Mouse (Mus musculus): ENCODE results near the gene Csnk1e.

The Csnk1e gene

DNA sequence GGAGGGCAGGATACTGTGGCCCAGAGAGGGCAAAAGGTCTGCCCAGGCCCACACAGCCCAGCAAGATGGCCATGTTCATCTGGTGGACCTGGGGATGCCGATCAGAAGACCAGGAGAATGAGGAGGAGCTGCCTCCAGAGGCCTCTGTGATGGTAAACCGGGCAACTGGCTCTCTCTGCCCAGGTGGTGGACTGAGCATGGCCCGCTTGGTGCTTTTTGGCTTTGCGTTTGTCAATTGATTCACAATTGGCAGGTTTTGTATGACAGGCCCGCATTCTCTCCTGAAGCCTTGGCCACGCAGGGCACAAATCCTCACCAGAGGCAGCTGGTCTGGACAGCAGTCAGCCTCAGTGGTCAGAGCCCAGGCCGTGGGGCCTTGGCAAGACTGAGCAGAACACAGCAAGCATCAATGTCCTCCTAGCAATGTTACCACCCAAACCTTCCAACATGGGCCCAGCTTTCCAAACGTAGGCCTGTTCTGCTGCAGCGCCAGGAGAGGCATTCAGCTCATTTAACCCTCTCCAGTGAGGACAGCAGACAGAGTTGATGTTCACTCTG is 12.3 kb downstream of the Csnk1e start:
- DNase-seq: no peak

DNA sequence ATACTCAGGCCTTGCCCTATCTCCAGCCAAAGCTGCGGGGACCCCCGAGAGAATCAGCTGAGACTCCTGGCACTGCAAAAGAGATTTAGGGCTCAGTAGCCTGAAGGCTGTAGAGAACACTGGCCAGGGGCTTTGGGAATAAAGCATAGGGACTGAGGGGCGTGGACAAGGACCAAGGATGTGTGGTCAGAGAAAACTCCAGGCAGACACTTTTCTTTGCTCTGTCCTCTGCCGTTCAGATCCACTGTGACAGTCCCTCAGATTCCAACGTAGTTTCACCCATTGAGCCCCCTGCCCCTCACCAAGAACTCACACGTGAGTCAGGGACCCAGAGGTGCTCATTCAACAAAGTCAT is 13.1 kb downstream of the Csnk1e start:
- no peak for DNase-seq

DNA sequence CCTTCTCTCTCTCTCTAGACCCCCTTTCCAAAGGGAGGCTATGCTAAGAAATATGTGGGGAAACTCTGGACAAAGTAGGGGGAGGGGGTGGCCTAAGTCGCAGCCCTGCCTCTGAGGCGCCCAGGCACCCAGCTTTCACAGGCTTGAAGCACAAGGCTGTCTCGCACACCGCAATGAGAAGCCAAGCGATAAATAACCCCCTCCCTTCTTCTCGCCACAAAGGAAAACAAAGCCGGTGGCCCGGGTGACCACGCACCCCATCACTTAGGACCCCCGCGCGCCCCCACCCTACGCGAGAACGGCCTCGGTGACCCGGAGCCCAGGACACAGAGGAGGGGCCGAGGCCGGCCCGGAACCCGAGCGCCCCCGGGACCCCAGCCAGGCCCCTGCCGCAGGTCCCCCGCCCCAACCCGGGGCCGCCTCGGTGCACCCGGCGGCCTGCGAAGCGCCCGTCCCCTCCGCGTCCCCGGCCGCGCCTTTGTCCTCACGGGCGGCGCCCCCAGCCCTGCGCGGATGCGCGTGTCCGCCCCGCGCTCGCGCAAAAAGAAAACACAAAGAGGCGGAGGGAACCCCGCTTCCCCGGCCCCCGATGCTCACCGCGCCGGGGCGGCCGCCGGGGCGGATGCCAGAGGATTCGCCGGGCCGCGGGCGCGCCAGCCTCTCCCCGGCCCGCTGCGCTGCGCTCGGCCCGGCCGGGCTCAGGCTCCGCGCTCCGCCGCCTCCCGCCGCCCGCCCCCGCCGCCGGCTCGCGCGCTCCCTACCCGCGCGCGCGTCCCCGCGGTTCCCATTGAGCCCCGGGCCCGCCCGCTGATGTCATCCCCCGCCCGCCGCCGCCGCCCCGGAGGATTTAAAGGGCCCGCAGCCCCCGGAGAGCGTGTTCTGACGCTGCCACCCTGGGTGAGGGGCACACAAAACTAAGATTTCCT is 13.8 kb downstream of the Csnk1e start:
- DNase-seq: peak; percentile 92

DNA sequence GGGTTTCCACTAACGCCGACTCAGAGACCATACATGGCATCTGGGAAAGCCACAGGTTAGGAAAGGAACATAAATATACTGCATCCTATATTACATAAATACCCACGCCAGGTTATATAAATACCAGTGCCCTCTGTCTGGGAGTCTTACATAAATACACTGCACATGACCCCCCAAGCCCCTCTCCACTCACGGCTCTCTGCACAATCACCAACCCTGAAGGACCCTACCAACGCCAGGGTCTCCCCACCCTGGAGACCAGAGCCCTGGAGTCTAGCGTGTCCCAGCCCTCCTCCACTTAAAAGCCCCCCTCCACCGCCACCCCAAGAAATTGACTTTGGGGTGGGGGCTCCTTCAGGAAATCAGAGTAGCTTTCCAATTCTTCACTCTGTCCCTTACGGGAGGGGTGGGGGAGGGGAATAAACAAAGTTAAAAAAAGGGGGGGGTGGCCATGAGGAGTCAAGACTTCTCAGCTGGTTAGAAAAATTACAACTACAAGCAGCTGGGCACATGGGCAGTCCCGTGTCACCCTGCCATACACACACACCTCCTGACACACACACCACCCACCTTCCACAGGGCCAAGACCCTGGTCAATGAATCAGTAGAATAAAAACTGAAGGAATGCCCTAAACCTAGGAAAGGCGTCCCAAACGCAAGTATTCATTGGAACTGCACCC is 14.6 kb downstream of the Csnk1e start:
- DNase-seq: peak; percentile 29

DNA sequence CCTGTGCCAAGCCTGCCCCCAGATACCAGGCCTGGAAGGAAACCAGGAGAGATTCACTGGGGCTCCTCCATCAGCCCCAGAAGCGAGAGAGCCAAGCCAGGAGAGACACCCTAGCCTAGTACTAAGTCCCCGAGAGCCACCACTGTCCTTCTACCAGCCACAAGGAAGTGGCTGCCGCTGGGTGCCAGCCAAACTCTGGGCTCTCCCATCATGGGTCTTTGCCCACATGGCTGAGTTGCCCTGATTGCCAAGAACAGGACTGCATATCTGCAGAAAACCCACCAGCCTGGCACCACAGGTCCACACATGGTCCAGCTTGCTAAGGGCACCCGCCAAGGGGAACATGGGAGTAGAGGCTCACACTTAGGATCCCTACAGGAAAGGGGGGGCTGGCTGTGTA is 15.1 kb downstream of the Csnk1e start:
- DNase-seq: peak; percentile 67

DNA sequence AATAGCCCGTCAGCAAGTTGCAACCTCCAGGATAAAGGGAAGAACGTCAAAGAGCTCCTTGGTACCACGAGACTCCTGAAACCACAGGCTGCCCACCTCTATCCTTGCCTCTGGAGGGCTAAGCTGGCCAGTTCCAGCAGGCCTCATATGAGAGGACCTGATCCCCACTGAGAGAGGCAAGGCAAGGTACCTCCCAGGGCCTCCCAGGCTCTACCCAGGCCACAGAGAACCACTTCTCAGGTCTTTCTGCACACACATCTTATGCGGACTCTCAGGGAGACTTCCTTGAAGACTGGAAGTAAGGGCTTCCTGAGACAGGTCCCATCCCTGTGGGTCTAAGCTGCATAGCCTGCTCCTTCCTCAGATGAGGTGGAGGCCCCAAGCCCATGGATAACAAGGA is 16.0 kb downstream of the Csnk1e start:
- DNase-seq: no peak

DNA sequence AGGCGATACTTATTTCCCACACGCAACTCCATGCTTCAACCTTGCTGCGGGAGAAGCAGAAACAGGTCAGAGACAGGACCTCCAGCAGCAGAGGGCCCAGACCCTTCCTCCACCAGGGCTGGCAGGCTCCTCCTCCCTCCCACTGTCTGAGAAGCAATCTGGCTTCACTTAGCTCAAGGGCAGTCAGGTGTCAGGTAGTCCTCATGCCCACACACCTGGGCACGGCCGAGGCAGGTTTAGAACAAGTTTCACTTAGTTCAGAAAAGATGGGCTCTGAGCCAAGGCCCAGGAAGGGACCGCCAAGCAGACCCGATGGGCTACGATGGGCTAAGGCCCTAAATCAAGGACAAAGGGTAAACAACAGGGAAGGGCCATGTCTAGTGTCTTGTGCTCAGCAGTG is 16.6 kb downstream of the Csnk1e start:
- no peak for DNase-seq

DNA sequence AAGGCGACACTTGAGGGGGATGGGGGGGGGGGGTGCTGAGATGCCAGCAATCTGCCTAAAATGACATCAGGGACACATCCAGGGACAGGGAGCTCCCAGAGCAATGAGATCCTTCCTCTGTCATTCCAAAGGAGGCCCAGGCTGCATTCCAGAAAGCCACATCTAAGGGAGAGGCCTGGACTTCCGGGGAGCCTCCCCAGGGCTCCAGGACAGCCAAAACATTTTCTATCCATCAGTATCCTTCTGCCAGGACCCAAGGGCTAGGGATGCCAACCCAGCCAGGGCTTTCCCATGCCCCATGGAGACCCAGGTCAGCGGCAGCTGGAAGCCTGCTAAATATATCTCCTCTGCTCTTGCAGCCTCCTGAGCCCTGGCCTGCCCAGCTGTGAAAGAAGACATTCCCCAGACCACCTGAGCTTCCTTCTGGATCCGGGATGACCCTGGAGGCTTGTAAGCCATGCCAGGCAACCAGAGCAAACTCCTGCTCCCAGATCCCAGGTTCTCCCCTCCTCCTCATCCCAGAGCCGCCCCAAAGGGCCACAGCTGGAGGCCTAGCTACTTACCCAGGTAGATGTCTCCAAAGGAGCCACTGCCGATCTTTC is 17.1 kb downstream of the Csnk1e start:
- DNase-seq: peak; percentile 53

DNA sequence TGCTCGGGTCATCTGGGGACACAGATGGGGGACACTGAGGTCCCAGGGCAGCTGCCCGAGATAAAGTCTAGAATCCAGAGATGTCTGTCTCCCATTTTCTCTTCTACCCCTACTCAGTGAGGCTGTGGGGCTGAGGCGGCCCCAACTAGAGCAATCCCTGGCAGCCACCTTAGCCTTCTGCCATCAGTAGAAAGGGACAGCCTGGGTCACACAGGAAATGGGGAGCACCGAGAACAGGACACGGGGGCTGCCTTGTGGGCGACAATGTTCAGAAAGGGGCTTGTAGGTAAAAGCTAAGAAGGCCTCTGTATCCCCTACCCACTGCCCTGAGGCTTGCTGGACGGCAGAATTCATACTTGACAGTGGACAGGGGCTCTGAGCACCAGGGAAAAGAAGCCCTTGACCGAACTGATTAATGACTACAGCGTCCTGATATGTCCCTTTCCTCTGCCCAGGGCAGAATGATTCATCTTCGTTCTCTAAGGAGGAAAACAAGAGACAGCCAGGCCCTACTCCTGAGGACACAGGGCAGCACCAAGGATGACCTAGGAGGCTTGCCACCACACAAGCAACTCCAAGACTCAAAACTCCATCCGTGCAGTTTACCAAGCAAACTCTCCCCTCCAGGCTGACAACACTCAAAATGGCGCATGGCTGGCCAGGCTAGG is 17.7 kb downstream of the Csnk1e start:
- no peak for DNase-seq

- peak; percentile 63 for DNase-seq
Measured at GRCm38 (mm10) chr15:79436481-79436921, 18.9 kb downstream of the Csnk1e start.

DNA sequence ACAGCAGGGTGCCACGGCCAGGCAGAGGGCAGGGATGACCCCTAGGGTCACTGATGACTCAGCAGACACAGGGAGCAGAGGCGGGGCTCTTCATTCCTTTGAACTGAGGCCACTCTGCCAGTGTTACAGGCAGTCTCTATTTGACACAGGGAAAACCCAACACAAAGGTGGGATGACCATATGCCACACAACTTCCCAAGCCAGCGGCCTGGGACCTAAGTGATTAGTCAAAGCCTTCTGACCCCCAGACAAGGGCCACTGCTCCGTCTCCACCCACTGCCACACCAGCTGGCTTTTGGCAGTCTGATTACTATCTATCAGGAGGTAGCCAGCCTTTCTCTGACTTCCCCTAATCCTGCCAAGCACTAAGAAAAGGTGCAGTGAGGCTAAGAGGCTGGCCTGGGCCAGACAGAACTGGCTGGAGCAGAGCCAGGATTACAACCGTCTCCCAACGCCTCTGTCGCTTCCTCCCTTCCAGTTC is 20.1 kb downstream of the Csnk1e start:
- peak; percentile 78 for DNase-seq

DNA sequence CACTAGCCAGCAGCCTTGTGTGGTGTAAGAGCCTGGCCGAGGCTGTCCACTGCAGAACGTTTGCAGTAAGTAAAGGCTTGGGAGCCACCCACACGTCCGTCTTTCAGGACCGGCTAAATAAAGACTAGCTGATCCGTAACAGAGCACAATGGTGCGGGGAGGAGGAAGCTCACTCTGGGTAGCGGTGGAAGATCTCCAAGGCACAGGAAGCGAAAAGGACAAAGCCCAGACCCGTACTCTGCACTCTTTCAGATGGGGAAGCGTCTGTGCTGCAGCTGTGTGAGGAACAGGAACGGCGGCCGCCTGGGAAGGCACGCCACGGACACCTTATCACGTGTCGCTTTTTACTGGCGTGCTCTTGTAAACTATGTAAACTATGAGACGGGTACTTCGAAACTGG is 22.5 kb downstream of the Csnk1e start:
- peak; percentile 62 for DNase-seq

- no peak for DNase-seq
Measured at GRCm38 (mm10) chr15:79432328-79432727, 23.0 kb downstream of the Csnk1e start.

DNA sequence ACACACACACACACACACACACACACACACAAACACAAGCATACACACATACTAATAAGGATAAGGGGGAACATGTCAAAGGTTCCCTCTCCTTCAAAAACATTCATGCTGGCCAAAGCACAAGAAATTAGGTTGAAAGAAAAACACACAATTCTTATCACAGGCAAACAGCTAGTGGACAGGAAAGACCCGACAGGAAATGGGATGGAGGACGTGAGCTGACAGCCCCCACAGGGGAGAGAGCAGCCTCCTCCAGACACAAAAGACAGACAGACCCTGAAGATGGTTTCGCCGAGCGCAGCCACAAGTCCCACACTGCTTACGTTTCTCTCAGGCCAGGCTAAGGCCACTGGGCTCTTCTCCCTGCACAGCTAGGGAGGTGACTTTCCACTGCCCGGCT is 23.4 kb downstream of the Csnk1e start:
- DNase-seq: no peak

DNA sequence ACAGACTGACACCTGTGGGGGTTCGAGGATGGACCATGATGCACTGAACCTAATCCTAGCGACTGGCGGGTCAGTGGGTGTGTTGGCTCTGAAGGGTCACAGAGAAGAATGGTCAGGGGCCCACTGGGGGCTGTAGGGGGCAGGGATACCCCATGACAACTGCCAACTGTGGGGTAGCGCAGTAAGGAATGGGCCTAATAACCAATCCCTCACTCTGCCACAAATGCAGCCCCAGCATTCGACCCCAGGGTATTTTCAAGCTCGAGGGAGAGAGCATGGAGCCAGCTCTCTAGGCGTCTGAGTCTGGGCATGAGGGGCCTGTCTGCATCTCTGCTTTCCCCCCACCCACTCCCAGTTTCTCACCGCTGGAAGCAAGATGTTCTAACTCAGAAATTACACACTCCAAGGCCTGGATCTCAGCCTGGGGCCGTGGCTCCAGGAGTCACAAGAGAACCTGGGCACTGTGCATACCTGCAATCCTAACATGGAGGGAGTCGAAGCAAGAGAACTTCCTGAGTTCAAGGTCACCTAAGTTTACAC is 24.8 kb downstream of the Csnk1e start:
- no peak for DNase-seq

GRCm38 (mm10) chr15:79429994-79430393 is 25.4 kb downstream of the Csnk1e start:
- DNase-seq: no peak

DNA sequence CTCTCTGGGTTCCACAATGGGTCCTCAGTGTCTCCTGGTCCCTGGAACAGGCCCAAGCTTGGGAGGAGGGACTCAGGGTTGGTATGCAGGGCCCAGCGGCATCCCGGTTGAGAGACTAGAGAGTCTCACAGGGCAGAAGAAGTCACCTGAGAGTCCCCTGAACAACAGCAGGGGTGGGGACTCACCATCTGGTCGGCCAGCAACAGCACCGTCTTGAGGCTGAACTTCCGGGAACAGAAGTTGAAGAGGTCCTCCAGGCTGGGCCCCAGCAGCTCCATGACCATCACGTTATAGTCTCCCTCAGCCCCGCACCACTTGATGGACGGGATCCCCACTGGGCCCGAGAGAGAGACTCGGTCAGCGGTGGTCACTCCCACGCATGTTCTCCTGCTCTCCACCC is 25.8 kb downstream of the Csnk1e start:
- DNase-seq: no peak

DNA sequence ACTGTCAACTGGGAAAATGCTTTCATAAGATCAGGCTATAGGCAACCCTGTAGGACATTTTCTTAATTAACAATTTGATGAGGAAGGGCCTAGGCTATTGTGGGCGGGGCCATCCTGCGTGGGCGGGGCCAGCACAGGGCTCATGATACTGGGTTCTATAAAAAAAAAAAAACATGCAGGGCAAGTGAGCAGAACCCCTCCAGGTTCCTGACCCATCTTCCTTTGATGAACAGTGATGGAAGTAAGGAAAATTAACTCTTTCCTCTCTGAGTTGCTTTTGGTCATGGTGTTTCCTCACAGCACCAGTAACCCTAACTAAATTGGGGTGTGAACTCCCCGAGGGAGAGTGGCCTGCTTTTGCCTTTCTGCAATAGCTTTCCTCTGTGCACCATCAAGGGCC is 26.8 kb downstream of the Csnk1e start:
- DNase-seq: no peak

GRCm38 (mm10) chr15:79427516-79427915 is 27.9 kb downstream of the Csnk1e start:
- DNase-seq: peak; percentile 63

- DNase-seq: peak; percentile 61
Measured at GRCm38 (mm10) chr15:79425516-79425915, 29.9 kb downstream of the Csnk1e start.

GRCm38 (mm10) chr15:79424602-79425001 is 30.8 kb downstream of the Csnk1e start:
- no peak for DNase-seq

DNA sequence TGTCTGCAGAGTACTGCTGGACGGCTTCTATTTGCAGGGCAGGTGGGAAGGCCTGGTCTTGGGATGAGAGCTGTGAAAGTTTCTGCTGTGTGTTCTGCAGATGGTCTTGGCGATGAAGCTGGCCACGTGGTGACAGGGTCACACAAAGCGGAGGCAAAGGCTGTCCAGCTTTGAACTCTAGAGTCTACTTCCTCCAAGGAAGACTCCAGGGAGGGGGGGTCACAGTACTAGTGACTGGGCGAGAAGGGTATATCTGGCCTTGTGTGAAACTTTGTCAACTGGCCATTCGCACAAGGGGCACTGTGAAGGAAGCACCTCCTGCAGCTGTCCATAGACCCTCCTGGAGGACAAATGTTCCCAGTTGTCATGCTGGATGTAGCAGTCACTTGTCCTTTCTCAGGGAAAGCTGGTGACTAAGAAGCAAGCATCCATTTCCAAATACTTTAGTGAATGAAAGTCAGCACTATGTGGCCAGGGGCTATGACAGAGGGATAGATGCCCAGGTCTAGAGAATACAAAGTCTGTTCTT is 32.6 kb downstream of the Csnk1e start:
- DNase-seq: peak; percentile 17

All from kidney, postnatal 10 days (tissue).